Mouse (Mus musculus) embryo, embryonic 11.5 days (tissue): ENCODE results near the gene Traf4.
A peak's percentile ranks its signal among the peaks of the same experiment; 100 is the strongest.
"Not testable (repeated sequence)": the region's sequence is repeated elsewhere in the genome, so short reads cannot be mapped to it uniquely, and the experiment has no call there.

Experiments used
- DNase-seq: peaks from one replicate; pipeline ENCODE4 v3.0.0-alpha.2; 2012; ENCODE audit warnings: low read depth, low spot score

The Traf4 gene

GRCm38 (mm10) chr11:78164924-78165760 lies at the start of gene Traf4:
Gene Traf4 (minus strand): TSS chr11:78165589.
- peak; percentile 82 for DNase-seq

GRCm38 (mm10) chr11:78213086-78213817 lies 47.9 kb upstream of the Traf4 start:
- DNase-seq: no peak

GRCm38 (mm10) chr11:78211513-78211912 lies 46.1 kb upstream of the Traf4 start:
- no peak for DNase-seq

GRCm38 (mm10) chr11:78210615-78211014 lies 45.2 kb upstream of the Traf4 start:
- no peak for DNase-seq

GRCm38 (mm10) chr11:78209886-78210285 lies 44.5 kb upstream of the Traf4 start:
- DNase-seq: no peak

GRCm38 (mm10) chr11:78207190-78207589 lies 41.8 kb upstream of the Traf4 start:
- DNase-seq: no peak

GRCm38 (mm10) chr11:78205361-78206206 lies 40.2 kb upstream of the Traf4 start:
- DNase-seq: no peak

- no peak for DNase-seq
These were observed 38.9 kb upstream of the Traf4 start for GRCm38 (mm10) chr11:78204287-78204686.

GRCm38 (mm10) chr11:78202372-78202771 lies 37.0 kb upstream of the Traf4 start:
- no peak for DNase-seq

GRCm38 (mm10) chr11:78195101-78195863 lies 29.9 kb upstream of the Traf4 start:
- DNase-seq: no peak

- DNase-seq: peak; percentile 50
These were observed 29.2 kb upstream of the Traf4 start for GRCm38 (mm10) chr11:78194411-78195100.

GRCm38 (mm10) chr11:78193113-78193512 lies 27.7 kb upstream of the Traf4 start, which contains the start of gene Proca1:
Gene Proca1 (plus strand): TSS chr11:78193392.
- DNase-seq: no peak

- no peak for DNase-seq
These were observed 24.7 kb upstream of the Traf4 start for GRCm38 (mm10) chr11:78190041-78190440.

GRCm38 (mm10) chr11:78189234-78190040 lies 24.0 kb upstream of the Traf4 start:
- peak; percentile 82 for DNase-seq

- no peak for DNase-seq
These were observed 23.2 kb upstream of the Traf4 start, which contains the start of gene Rab34 for GRCm38 (mm10) chr11:78188331-78189233. Gene Rab34 (plus strand): TSS chr11:78188430.

GRCm38 (mm10) chr11:78184702-78185101 lies 19.3 kb upstream of the Traf4 start:
- DNase-seq: not testable (repeated sequence)

- DNase-seq: no peak
These were observed 18.6 kb upstream of the Traf4 start for GRCm38 (mm10) chr11:78183884-78184514.
